Comparison of ENCODE assay signal across 26 mouse cellular contexts in the genomic region with DNA sequence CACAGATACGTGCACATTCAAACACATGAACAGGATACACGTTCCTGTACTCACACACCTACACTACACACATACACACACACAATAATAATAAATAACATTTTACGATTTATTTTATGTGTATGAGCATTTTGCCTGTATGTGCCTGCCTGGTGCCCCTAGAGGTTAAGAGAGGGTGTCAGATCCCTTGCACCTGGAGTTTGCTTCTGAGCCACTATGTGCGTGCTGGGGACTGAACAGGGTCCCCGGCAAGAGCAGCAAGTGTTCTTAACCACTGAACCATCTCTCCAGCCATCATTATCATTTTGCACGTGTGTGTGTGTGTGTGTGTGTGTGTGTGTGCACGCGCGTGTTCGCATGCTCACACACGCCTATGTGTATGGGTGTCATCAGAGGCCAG. TPM values are rescaled to one million over a fixed set of nuclear protein-coding genes. Genes with fewer than 3 reads are reported as not detected.
A peak's percentile ranks its signal among the peaks of the same experiment; 100 is the strongest.
DNase-seq lines count a peak whose midpoint lies in the region; ATAC-seq lines count a peak whose summit lies in the region.
"Had no signal": no experiment of that assay in that cellular context is flagged by ENCODE, and none has a peak within 500 bp of the region (broad histone marks: within the 10 kb centered on the region; RNA-seq: fewer than 3 reads in every experiment).

No protein-coding gene starts in this region.

- no peak overlapping the region for H3K4me3 ChIP-seq in liver, embryonic 12.5 days
- H3K4me3 ChIP-seq in liver, embryonic 11.5 days (ENCODE audit: low read depth, low read length): no peak overlapping the region
- H3K4me3 ChIP-seq: embryonic facial prominence, embryonic 12.5 days; embryonic facial prominence, embryonic 15.5 days; forebrain, embryonic 15.5 days; heart, embryonic 13.5 days had no signal

- peaks cover 82% of the 10 kb centered on the region for H3K4me1 ChIP-seq in liver, embryonic 12.5 days
- peaks cover 41% of the 10 kb centered on the region for H3K4me1 ChIP-seq in liver, embryonic 11.5 days (replicated peaks; ENCODE audit: control insufficient read depth, insufficient read depth, low read length)
- H3K4me1 ChIP-seq: forebrain, embryonic 15.5 days had no signal

- H3K27me3 ChIP-seq in liver, embryonic 12.5 days (replicated peaks): no peaks in the 10 kb centered on the region
- H3K27me3 ChIP-seq in liver, embryonic 11.5 days (replicated peaks; ENCODE audit: control insufficient read depth, insufficient read depth, low read length): no peaks in the 10 kb centered on the region
- H3K27me3 ChIP-seq: CH12.LX; embryonic facial prominence, embryonic 12.5 days; embryonic facial prominence, embryonic 15.5 days; forebrain, embryonic 15.5 days; heart, embryonic 13.5 days; Patski had no signal

- no peaks in the 10 kb centered on the region for H3K36me3 ChIP-seq in liver, embryonic 12.5 days
- no peaks in the 10 kb centered on the region for H3K36me3 ChIP-seq in liver, embryonic 11.5 days (ENCODE audit: control insufficient read depth, insufficient read depth, low read length)
- H3K36me3 ChIP-seq: embryonic facial prominence, embryonic 12.5 days; embryonic facial prominence, embryonic 15.5 days; forebrain, embryonic 15.5 days; heart, embryonic 13.5 days had no signal

- no peaks in the 10 kb centered on the region for H3K9me3 ChIP-seq in liver, embryonic 12.5 days (replicated peaks)
- no peaks in the 10 kb centered on the region for H3K9me3 ChIP-seq in liver, embryonic 11.5 days (ENCODE audit: control insufficient read depth, low read length)
- H3K9me3 ChIP-seq: embryonic facial prominence, embryonic 12.5 days; embryonic facial prominence, embryonic 15.5 days; forebrain, embryonic 15.5 days; G1E; heart, embryonic 13.5 days had no signal

- no peak overlapping the region for H3K9ac ChIP-seq in liver, embryonic 12.5 days
- H3K9ac ChIP-seq in liver, embryonic 11.5 days (ENCODE audit: low read depth, low read length): no peak overlapping the region
- H3K9ac ChIP-seq: embryonic facial prominence, embryonic 12.5 days; embryonic facial prominence, embryonic 15.5 days; forebrain, embryonic 15.5 days; heart, embryonic 13.5 days; hindbrain, embryonic 14.5 days had no signal

- DNase-seq in liver, embryonic 11.5 days (ENCODE audit: low spot score): no peak
- peak; percentile 63 for DNase-seq in thymus, postnatal 0 days (ENCODE audit: low spot score)
- DNase-seq in thymus, adult 18-20 months: no peak
- DNase-seq in thymus, postnatal 14 days: peak; percentile 71
- no peak for DNase-seq in adrenal gland, adult 2 months
- no peak for DNase-seq in adipocyte (ENCODE audit: low spot score)
- DNase-seq: adrenal gland, adult 8-10 months; adrenal gland, postnatal 25 days; B cell, adult 2 months; cerebellum, adult 11-12 months; cerebellum, adult 8-10 months; cerebellum, postnatal 14 days; gastrocnemius, postnatal 25 days; heart, adult 18-20 months; heart, postnatal 14 days; heart, postnatal 4 days had no signal

- no peak for ATAC-seq in liver, embryonic 12.5 days
- no peak for ATAC-seq in liver, embryonic 11.5 days (replicated peaks; ENCODE audit: low FRiP score)
- ATAC-seq: forebrain, embryonic 15.5 days; hindbrain, postnatal 0 days; Patski had no signal

- H3K4me2 ChIP-seq in liver, embryonic 12.5 days: no peak overlapping the region
- no peak overlapping the region for H3K4me2 ChIP-seq in liver, embryonic 11.5 days
- H3K4me2 ChIP-seq: embryonic facial prominence, embryonic 12.5 days; embryonic facial prominence, embryonic 15.5 days; forebrain, embryonic 15.5 days; heart, embryonic 13.5 days; hindbrain, embryonic 14.5 days had no signal

- WGBS in liver, embryonic 12.5 days (ENCODE audit: insufficient replicate concordance): 91% methylated on average over 11 of the region's 11 CpGs
- WGBS in liver, embryonic 11.5 days: 87% methylated on average over 11 of the region's 11 CpGs

- H3K27ac ChIP-seq in liver, embryonic 12.5 days: 0 out of 2 replicates have a peak overlapping the region, but pooled peaks have one; percentile 99
- no peak overlapping the region for H3K27ac ChIP-seq in liver, embryonic 11.5 days (ENCODE audit: low read depth, low read length)
- H3K27ac ChIP-seq: embryonic facial prominence, embryonic 12.5 days; forebrain, embryonic 15.5 days; hindbrain, embryonic 14.5 days; hindbrain, postnatal 0 days had no signal

RNA-seq across cellular contexts. Expression of a gene that starts 24.7 kb away (rescaled TPM):
- polyA plus RNA-seq in liver, embryonic 12.5 days (2016; fragmentation: Nextera tagmentation; extraction: Ambion mirVana): 546 and 555 TPM in 2 replicates
- 525 and 530 TPM in 2 replicates for polyA plus RNA-seq in liver, embryonic 11.5 days (2014; fragmentation: Nextera tagmentation; extraction: Ambion mirVana)
- polyA plus RNA-seq in thymus, postnatal 0 days (2015; fragmentation: Nextera tagmentation; extraction: Ambion mirVana): 1,113 and 1,146 TPM in 2 replicates
- 100 to 1,000 TPM; 326 to 471 TPM for total RNA-seq in adrenal gland, adult 2 months (2021)
- 1,307 and 1,375 TPM in 2 replicates for polyA plus RNA-seq in adrenal gland, adult 2 months (2012; rRNA removed)

RNA-seq across cellular contexts. Expression of a gene that starts 27.5 kb away (rescaled TPM):
- polyA plus RNA-seq in liver, embryonic 12.5 days (2016; fragmentation: Nextera tagmentation; extraction: Ambion mirVana): 17.6 and 18.0 TPM in 2 replicates
- 20.7 and 21.3 TPM in 2 replicates for polyA plus RNA-seq in liver, embryonic 11.5 days (2014; fragmentation: Nextera tagmentation; extraction: Ambion mirVana)
- polyA plus RNA-seq in thymus, postnatal 0 days (2015; fragmentation: Nextera tagmentation; extraction: Ambion mirVana): 28.0 and 30.8 TPM in 2 replicates
- total RNA-seq in adrenal gland, adult 2 months (2021): 10 to 100 TPM; 19.5 to 19.8 TPM
- 12.5 and 15.6 TPM in 2 replicates for polyA plus RNA-seq in adrenal gland, adult 2 months (2012; rRNA removed)

Comparison
In these comparisons a context has a peak if more than half of its experiments do, and no peak if none do; other contexts are left out.
1. DNase-seq: peak in thymus, postnatal 0 days (single experiment) and thymus, postnatal 14 days (single experiment); none in liver, embryonic 11.5 days (single experiment), thymus, adult 18-20 months (0 of 2), adrenal gland, adult 2 months (single experiment) and adipocyte (single experiment).